Mouse (Mus musculus): ENCODE data around the gene Cux2. TPM values are rescaled to one million over a fixed set of nuclear protein-coding genes. Genes with fewer than 3 reads are reported as not detected.

Cux2 gene
- polyA plus RNA-seq, 1 experiment: 36.7 TPM

DNA sequence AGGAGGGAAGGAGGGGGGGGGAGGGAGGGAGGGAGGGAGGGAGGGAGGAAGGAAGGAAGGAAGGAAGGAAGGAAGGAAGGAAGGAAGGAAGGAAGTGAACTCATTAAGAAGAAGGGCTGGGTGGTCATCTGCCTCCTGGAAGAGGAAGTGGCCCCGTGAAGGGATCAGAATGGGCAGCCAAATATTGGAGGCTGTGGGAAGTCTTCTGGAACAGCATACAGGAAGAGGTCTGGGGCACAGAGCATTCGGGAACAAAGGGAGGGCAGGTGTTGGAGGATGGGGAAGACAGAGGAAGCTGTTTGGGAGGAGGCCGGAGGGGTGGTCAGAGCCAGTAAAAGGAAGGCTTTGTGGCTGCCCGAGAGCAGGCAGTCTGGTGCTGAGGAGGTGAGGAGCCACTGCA is 204.5 kb downstream of the Cux2 start:
- WGBS: 34% methylated on average over 4 of the region's 4 CpGs

GRCm38 (mm10) chr5:121843138-121843905 is 206.6 kb downstream of the Cux2 start:
- H3K4me1 ChIP-seq (ENCODE audit: control insufficient read depth, insufficient read depth, low read length): peaks cover 7% of the 10 kb centered on the region
- H3K27ac ChIP-seq (ENCODE audit: insufficient read depth, low read length): no peak overlapping the region
- H3K27me3 ChIP-seq (ENCODE audit: control insufficient read depth, insufficient read depth, low read length): no peaks in the 10 kb centered on the region
- DNase-seq: no peak
- H3K4me3 ChIP-seq (replicated peaks; ENCODE audit: insufficient read depth, low read depth, low read length): no peak overlapping the region
- TF ChIP-seq CTCF (IDR thresholded peaks at IDR 0.05; ENCODE audit: borderline replicate concordance, insufficient read depth, low read depth, low read length): no peak
- TF ChIP-seq POLR2A (IDR thresholded peaks at IDR 0.05; ENCODE audit: borderline replicate concordance, insufficient read depth, low read length): no peak
- 25% methylated on average over 17 of the region's 17 CpGs for WGBS

More for the DNA sequence above, 204.5 kb downstream of the Cux2 start:
- H3K4me1 ChIP-seq (ENCODE audit: control insufficient read depth, insufficient read depth, low read length): peaks cover 14% of the 10 kb centered on the region
- no peaks in the 10 kb centered on the region for H3K27me3 ChIP-seq (ENCODE audit: control insufficient read depth, insufficient read depth, low read length)
- no peak overlapping the region for H3K27ac ChIP-seq (ENCODE audit: insufficient read depth, low read length)
- no peak for DNase-seq
- no peak for TF ChIP-seq CTCF (IDR thresholded peaks at IDR 0.05; ENCODE audit: borderline replicate concordance, insufficient read depth, low read depth, low read length)
- no peak for TF ChIP-seq POLR2A (IDR thresholded peaks at IDR 0.05; ENCODE audit: borderline replicate concordance, insufficient read depth, low read length)
- H3K4me3 ChIP-seq (replicated peaks; ENCODE audit: insufficient read depth, low read depth, low read length): no peak overlapping the region

DNA sequence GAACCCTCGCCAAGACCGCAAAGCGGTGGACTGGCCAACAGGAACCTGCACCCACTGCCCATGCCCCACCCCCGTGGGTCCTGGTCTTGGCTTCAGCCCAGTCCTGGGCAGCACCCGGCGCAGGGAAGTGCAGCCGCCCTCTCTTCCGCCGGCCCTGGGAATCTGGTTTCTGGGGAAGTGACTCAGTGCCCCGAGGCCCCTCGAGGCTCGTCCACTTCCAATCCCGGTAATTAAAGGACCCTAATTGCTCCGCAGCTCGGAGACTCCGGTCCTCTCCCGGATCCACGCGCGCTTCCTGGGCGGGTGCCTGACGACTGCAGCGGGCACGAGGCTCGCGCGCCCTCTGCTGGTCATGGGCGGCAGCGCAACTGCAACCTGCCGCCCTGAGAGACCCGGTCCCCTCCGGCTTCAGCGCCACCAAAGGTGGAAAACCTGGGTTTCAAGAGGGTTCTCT is 207.2 kb downstream of the Cux2 start:
- WGBS: under 1% methylated on average over 33 of the region's 33 CpGs
- TF ChIP-seq CTCF (IDR thresholded peaks at IDR 0.05; ENCODE audit: borderline replicate concordance, insufficient read depth, low read depth, low read length): peak; percentile 88
- 0 out of 2 replicates have a peak, but pooled peaks have one; percentile 14 for TF ChIP-seq POLR2A (IDR thresholded peaks at IDR 0.05; ENCODE audit: borderline replicate concordance, insufficient read depth, low read length)
- peaks cover 7% of the 10 kb centered on the region for H3K4me1 ChIP-seq (ENCODE audit: control insufficient read depth, insufficient read depth, low read length)
- peak overlapping the region; percentile 72 for H3K4me3 ChIP-seq (replicated peaks; ENCODE audit: insufficient read depth, low read depth, low read length)
- no peak overlapping the region for H3K27ac ChIP-seq (ENCODE audit: insufficient read depth, low read length)
- no peaks in the 10 kb centered on the region for H3K27me3 ChIP-seq (ENCODE audit: control insufficient read depth, insufficient read depth, low read length)
- peak; percentile 81 to 90 for DNase-seq

GRCm38 (mm10) chr5:121841973-121842372 is 207.9 kb downstream of the Cux2 start:
- 33% methylated on average over 10 of the region's 10 CpGs for WGBS
- no peak overlapping the region for H3K27ac ChIP-seq (ENCODE audit: insufficient read depth, low read length)
- H3K4me1 ChIP-seq (ENCODE audit: control insufficient read depth, insufficient read depth, low read length): peaks cover 7% of the 10 kb centered on the region
- no peak for TF ChIP-seq POLR2A (IDR thresholded peaks at IDR 0.05; ENCODE audit: borderline replicate concordance, insufficient read depth, low read length)
- no peak for TF ChIP-seq CTCF (IDR thresholded peaks at IDR 0.05; ENCODE audit: borderline replicate concordance, insufficient read depth, low read depth, low read length)
- DNase-seq: peak in 1 of 2 experiments; percentile 18
- H3K27me3 ChIP-seq (ENCODE audit: control insufficient read depth, insufficient read depth, low read length): no peaks in the 10 kb centered on the region
- H3K4me3 ChIP-seq (replicated peaks; ENCODE audit: insufficient read depth, low read depth, low read length): no peak overlapping the region

DNA sequence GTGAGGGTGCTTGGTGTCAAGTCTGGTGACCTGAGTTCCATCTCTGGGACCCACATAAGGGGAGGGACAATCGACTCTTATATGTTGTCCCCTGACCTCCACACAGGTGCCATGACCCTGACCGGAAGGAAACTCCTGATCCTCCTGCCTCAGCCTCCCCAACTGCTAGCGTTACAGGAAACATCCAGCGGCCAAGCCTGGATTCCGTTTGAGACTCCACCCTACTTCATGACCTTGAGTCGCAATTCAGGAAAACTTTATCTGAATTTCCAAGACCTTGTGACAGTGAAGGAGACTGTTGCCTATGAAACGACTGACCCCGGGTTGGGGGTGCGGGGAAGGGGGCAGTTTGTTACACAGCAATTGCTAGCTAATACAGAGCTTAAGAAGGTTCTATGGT is 208.4 kb downstream of the Cux2 start:
- no peaks in the 10 kb centered on the region for H3K27me3 ChIP-seq (ENCODE audit: control insufficient read depth, insufficient read depth, low read length)
- peaks cover 7% of the 10 kb centered on the region for H3K4me1 ChIP-seq (ENCODE audit: control insufficient read depth, insufficient read depth, low read length)
- 94% methylated on average over 9 of the region's 9 CpGs for WGBS
- no peak overlapping the region for H3K4me3 ChIP-seq (replicated peaks; ENCODE audit: insufficient read depth, low read depth, low read length)
- no peak for TF ChIP-seq POLR2A (IDR thresholded peaks at IDR 0.05; ENCODE audit: borderline replicate concordance, insufficient read depth, low read length)
- no peak for TF ChIP-seq CTCF (IDR thresholded peaks at IDR 0.05; ENCODE audit: borderline replicate concordance, insufficient read depth, low read depth, low read length)
- DNase-seq: no peak
- no peak overlapping the region for H3K27ac ChIP-seq (ENCODE audit: insufficient read depth, low read length)

DNA sequence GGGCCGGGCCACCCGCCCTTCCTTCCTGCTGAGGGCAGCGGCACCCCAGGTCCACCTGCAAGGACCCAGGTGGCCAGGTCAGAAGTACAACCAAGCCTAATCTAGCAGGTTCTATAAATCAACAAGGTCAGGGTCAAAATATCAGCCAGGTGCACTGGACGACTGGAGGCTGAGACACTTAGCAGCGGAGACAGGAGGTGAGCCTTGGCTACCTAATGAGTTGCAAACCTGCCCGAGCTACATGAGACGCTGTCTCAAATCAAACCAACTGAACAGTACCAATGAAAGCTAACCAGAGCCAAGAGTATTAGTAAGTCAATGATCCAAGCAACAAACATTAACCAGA is 210.8 kb downstream of the Cux2 start:
- H3K27ac ChIP-seq (ENCODE audit: insufficient read depth, low read length): no peak overlapping the region
- H3K4me3 ChIP-seq (replicated peaks; ENCODE audit: insufficient read depth, low read depth, low read length): no peak overlapping the region
- WGBS: 60% methylated on average over 7 of the region's 7 CpGs
- H3K4me1 ChIP-seq (ENCODE audit: control insufficient read depth, insufficient read depth, low read length): peaks cover 9% of the 10 kb centered on the region
- no peak for TF ChIP-seq POLR2A (IDR thresholded peaks at IDR 0.05; ENCODE audit: borderline replicate concordance, insufficient read depth, low read length)
- no peak for TF ChIP-seq CTCF (IDR thresholded peaks at IDR 0.05; ENCODE audit: borderline replicate concordance, insufficient read depth, low read depth, low read length)
- DNase-seq: no peak
- no peaks in the 10 kb centered on the region for H3K27me3 ChIP-seq (ENCODE audit: control insufficient read depth, insufficient read depth, low read length)

DNA sequence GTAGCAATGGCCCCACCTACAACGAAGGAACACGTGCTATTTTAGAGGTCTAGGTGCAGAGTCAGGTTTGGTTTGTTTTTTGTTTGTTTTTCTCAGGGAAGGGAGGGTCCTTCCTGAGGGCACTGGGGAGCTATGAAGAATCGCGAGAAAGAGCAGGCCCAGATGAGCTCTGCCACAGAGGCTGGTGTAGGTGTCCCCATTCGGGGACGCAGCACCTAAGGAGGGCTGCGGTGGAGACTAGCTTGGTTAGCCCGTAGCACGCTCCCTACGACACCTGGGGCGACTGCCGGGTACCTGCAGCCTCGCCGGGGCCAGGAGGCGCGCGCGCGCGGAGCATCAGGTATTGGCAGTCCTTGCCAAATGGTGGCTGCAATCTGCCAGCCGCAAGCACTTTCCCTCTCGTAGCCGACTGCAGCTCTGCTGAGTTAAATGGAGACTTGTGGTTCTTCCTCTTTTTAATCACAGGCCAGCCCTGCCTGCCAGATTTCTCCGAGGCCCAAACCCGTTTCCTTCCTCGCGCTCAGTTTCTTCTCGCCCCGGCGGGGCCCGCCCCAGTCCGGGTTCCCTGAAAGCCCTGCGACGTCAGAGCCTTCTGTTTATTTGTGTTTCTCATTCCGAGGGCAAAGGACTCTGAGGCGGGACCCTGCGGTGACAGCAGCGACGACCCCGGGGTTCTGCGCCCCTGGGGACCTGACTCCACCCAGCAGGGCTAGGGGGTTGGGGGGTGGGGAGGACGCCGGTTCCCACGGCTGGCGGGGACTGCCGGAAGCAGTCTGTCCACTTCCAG is 211.4 kb downstream of the Cux2 start:
- TF ChIP-seq CTCF (IDR thresholded peaks at IDR 0.05; ENCODE audit: borderline replicate concordance, insufficient read depth, low read depth, low read length) (no peak), POLR2A (IDR thresholded peaks at IDR 0.05; ENCODE audit: borderline replicate concordance, insufficient read depth, low read length) (no peak)
- 4% methylated on average over 46 of the region's 46 CpGs for WGBS
- peak overlapping the region; percentile 48 for H3K4me3 ChIP-seq (replicated peaks; ENCODE audit: insufficient read depth, low read depth, low read length)
- DNase-seq: peak; percentile 71 to 73
- no peak overlapping the region for H3K27ac ChIP-seq (ENCODE audit: insufficient read depth, low read length)
- H3K27me3 ChIP-seq (ENCODE audit: control insufficient read depth, insufficient read depth, low read length): no peaks in the 10 kb centered on the region
- peaks cover 11% of the 10 kb centered on the region for H3K4me1 ChIP-seq (ENCODE audit: control insufficient read depth, insufficient read depth, low read length)

Data from cerebellum, adult 2 months (tissue).